Mouse (Mus musculus) stomach, embryonic 16.5 days (tissue): Measurements from ENCODE around the gene Ccm2. TPM values are rescaled to one million over a fixed set of nuclear protein-coding genes. Genes with fewer than 3 reads are reported as not detected.

Experiments used
- ATAC-seq: fragments of 200-750 bp; cut with Nextera tagmentation; 2 replicates; pipeline ENCODE4 v1.8.0; 2017; ENCODE audit warnings: moderate number of reproducible peaks, moderate TSS enrichment; ENCODE audit not compliant: insufficient read depth, low FRiP score
- H3K27ac ChIP-seq: fragments of 300-500 bp; sonication (generic); 2 replicates; pipeline ENCODE4 v1.5.1; 2014; ENCODE audit warnings: low read length
- H3K27me3 ChIP-seq: fragments of 300-500 bp; sonication (generic); 2 replicates; pipeline ENCODE4 v1.6.1; 2014; ENCODE audit warnings: low read length, control low read depth, mixed read lengths; ENCODE audit not compliant: control insufficient read depth, insufficient read depth
- H3K36me3 ChIP-seq: fragments of 300-500 bp; sonication (generic); 2 replicates; pipeline ENCODE4 v1.6.1; 2014; ENCODE audit warnings: low read length; ENCODE audit not compliant: control insufficient read depth, insufficient read depth
- H3K4me1 ChIP-seq: fragments of 300-500 bp; sonication (generic); 2 replicates; pipeline ENCODE4 v1.6.1; 2014; ENCODE audit warnings: low read length, control low read depth, mixed read lengths; ENCODE audit not compliant: control insufficient read depth, insufficient read depth
- H3K4me2 ChIP-seq: fragments of 300-500 bp; sonication (generic); 2 replicates; pipeline ENCODE4 v1.6.1; 2014; ENCODE audit warnings: low read depth, low read length, mixed read lengths
- H3K4me3 ChIP-seq: fragments of 300-500 bp; sonication (generic); replicated peaks from 2 replicates; pipeline ENCODE4 v1.5.1; 2014; ENCODE audit warnings: mild to moderate bottlenecking, low read length
- H3K9ac ChIP-seq: fragments of 300-500 bp; sonication (generic); 2 replicates; pipeline ENCODE4 v1.6.1; 2014; ENCODE audit warnings: low read length
- H3K9me3 ChIP-seq: fragments of 300-500 bp; sonication (generic); replicated peaks from 2 replicates; pipeline ENCODE4 v1.6.1; 2016; ENCODE audit warnings: low read length, control low read depth; ENCODE audit not compliant: control insufficient read depth
- WGBS: fragments of 180-500 bp; shearing (Covaris S2); extraction: QIAGEN DNeasy Blood & Tissue Kit; methylation state at CpG from one replicate; pipeline ENCODE4 v1.1.7; 2014; 5-methylcytosine and 5-hydroxymethylcytosine counted together
- polyA plus RNA-seq: library from polyadenylated mRNA; unstranded; fragments of >200 nt; fragmentation: Nextera tagmentation; extraction: Ambion mirVana; gene quantifications from 2 replicates; pipeline ENCODE4 v1.2.1, GENCODE M21; 2015

Gene Ccm2
- polyA plus RNA-seq, 1 experiment from 2014 or later: 66.5 TPM

DNA sequence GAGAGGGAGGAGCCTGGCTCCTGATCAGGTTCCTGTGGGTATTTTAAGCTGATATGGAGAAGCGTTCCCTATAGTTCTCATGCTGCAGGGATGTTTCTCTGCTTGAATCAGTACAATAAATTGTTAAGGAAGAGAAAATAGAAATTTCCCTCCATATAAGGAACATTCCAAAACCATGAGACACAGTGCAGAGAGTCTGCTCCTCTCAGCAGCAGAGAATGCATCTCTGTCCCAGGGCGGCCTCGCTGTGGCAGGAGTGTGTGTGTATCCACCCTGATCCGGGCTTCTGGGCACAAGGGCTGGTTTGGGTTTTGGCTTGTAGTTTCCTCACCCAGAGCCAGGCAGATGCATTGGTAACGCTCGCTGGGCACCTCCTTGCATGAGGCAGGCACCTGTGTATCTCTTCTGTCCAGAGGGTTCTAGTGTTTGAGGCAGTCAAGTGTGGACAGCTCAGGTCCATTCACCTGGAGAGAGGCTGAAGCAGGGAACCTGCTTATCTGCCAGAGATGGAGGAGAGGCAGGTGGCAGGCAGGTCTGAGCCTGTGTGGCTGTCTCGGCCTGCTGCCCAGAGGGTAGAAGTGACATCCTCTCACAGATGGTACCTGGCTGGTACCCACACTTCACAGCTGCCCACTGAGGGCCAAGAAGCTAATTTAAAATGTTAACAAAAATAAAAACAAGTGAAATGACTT, 40.7 kb downstream of the Ccm2 start:
- Histone ChIP-seq H3K4me3 (no peak overlapping the region), H3K4me2 (no peak overlapping the region), H3K9ac (no peak overlapping the region), H3K9me3 (no peaks in the 10 kb centered on the region), H3K36me3 (no peaks in the 10 kb centered on the region; the same call in 1 of the 2 replicates), H3K4me1 (no peaks in the 10 kb centered on the region; the same call in 1 of the 2 replicates), H3K27me3 (no peaks in the 10 kb centered on the region), H3K27ac (peak overlapping the region; percentile 64; the same call in 1 of the 2 replicates)
- ATAC-seq: peak; percentile 53; the same call in 1 of the 2 replicates
- WGBS: 82% methylated on average over 7 of the region's 7 CpGs

DNA sequence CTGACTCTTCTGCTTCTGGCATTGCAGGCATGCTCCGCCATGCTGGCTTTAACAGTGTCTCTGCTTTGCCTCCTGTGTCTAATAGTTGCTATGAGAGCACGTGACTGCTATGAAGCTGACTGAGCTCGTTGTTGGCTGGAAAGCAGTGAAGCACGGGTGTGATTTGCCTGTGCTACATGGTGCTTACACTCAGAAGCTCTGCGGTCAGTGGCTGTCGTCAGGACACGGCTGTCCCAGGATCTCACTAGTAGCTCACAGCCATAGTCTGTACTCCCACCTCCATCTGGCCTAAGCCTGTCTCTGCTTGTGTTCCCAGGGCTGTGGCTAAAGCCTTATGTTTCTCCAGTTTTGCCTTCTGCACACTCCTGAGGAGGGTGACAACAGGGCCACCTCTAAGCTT, 41.6 kb downstream of the Ccm2 start:
- no peaks in the 10 kb centered on the region for H3K9me3 ChIP-seq

DNA sequence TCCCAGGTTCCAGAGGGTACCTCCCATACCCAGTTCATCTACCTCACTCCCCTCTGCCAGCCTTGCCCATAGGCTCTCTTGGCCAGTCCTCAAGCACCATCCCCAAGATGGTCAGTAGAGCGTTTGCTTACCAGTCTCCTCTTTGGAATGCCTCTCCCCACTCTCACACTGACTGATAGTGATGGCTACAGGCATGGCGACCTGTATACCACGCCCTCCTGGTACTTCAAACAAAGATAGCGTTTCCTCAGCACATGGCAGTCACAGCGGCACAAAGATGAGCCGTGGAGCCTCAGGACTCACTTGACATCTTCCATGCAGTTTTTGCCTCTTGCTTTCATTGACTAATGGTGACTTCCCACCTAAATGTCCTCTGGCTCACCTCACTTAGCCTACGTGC, 43.2 kb downstream of the Ccm2 start:
- ATAC-seq: no peak
- WGBS: 75% methylated on average over 7 of the region's 7 CpGs
- Histone ChIP-seq H3K4me3 (no peak overlapping the region), H3K27ac (no peak overlapping the region), H3K27me3 (no peaks in the 10 kb centered on the region), H3K9ac (no peak overlapping the region), H3K4me2 (no peak overlapping the region), H3K9me3 (no peaks in the 10 kb centered on the region), H3K36me3 (peaks cover 13% of the 10 kb centered on the region; the same call in 1 of the 2 replicates), H3K4me1 (no peaks in the 10 kb centered on the region; the same call in 1 of the 2 replicates)

More for the DNA sequence above, 41.6 kb downstream of the Ccm2 start:
- Histone ChIP-seq H3K9ac (no peak overlapping the region), H3K4me1 (no peaks in the 10 kb centered on the region; the same call in 1 of the 2 replicates), H3K27ac (no peak overlapping the region), H3K27me3 (no peaks in the 10 kb centered on the region), H3K4me2 (no peak overlapping the region), H3K4me3 (no peak overlapping the region), H3K36me3 (peaks cover 4% of the 10 kb centered on the region; the same call in 1 of the 2 replicates)
- WGBS: 83% methylated on average over 7 of the region's 7 CpGs
- no peak; the same call in 1 of the 2 replicates for ATAC-seq

DNA sequence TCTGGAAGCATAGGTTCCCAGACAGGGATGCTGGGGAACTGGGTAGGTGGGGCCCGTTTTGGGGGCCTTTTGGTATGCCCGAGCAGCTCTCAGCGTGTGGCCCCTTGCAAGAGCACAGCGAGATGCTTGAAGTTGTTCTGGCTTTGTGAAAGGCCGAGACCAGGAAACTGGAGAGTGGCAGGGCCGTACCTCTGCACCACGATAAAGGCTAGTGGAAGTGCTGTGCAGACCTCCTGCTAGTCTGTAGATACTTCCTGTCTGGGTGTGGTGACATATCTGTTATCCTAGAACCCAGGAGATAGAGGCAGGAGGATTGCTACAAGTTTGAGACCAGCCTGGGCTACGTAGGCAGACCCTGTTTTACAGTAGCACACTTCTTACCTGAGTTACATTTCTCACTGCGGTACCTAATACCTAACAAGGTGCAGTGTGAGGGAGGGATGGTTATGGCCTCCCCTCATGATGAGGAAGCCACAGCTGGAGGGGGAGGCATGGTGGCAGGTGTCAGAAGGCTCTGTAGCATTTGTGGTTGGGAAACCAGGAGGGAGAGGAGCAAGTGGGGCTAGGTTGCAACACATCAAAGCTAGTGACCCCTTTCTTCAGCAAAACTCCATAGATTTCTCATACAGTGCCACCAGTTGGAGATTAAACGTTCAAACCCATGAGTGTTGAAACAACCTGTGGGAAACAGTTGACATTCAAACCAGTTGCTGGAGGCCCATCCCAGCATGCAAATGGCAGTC, 44.4 kb downstream of the Ccm2 start:
- no peaks in the 10 kb centered on the region for H3K9me3 ChIP-seq
- no peak for ATAC-seq
- 85% methylated on average over 10 of the region's 10 CpGs for WGBS
- no peak overlapping the region for H3K9ac ChIP-seq
- no peak overlapping the region for H3K4me3 ChIP-seq
- no peak overlapping the region for H3K4me2 ChIP-seq
- H3K36me3 ChIP-seq: peaks cover 13% of the 10 kb centered on the region; the same call in 1 of the 2 replicates
- no peak overlapping the region for H3K27ac ChIP-seq
- H3K4me1 ChIP-seq: no peaks in the 10 kb centered on the region; the same call in 1 of the 2 replicates
- no peaks in the 10 kb centered on the region for H3K27me3 ChIP-seq

GRCm38 (mm10) chr11:6593406-6593805, 46.7 kb downstream of the Ccm2 start:
- Histone ChIP-seq H3K27me3 (no peaks in the 10 kb centered on the region), H3K9ac (no peak overlapping the region; the same call in 1 of the 2 replicates), H3K4me3 (no peak overlapping the region), H3K9me3 (no peaks in the 10 kb centered on the region), H3K27ac (0 out of 2 replicates have a peak overlapping the region, but pooled peaks have one; percentile 43), H3K4me2 (no peak overlapping the region), H3K36me3 (peaks cover 21% of the 10 kb centered on the region), H3K4me1 (0 out of 2 replicates have a peak, but pooled peaks cover 3% of the 10 kb centered on the region)
- no peak for ATAC-seq
- 70% methylated on average over 11 of the region's 11 CpGs for WGBS

GRCm38 (mm10) chr11:6594845-6595244, 48.2 kb downstream of the Ccm2 start:
- Histone ChIP-seq H3K27me3 (no peaks in the 10 kb centered on the region), H3K4me1 (0 out of 2 replicates have a peak, but pooled peaks cover 4% of the 10 kb centered on the region), H3K9ac (no peak overlapping the region), H3K4me3 (no peak overlapping the region), H3K9me3 (no peaks in the 10 kb centered on the region), H3K27ac (peak overlapping the region; percentile 7; the same call in 1 of the 2 replicates), H3K4me2 (no peak overlapping the region), H3K36me3 (peaks cover 21% of the 10 kb centered on the region)
- no peak for ATAC-seq
- 76% methylated on average over 6 of the region's 6 CpGs for WGBS

DNA sequence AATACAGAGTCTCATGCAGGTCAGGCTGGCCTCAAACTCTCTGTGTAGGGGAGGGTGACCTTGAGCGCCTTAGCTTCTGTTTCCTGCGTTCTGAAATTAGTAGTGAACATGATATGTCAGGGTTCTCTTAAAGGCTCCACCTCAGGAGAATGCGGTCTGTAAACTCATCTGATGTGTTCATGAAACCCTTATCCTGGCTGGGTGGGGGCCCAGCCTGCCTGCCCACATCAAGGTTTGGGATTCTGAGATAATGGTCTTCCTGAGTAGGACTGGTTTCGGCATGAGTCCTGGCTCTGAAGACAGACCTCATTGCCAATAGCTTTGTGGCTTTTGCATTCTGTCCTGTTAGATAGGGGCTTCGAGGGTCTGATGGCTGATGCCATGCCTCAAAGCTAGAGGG, 48.7 kb downstream of the Ccm2 start:
- H3K9ac ChIP-seq: no peak overlapping the region
- peaks cover 21% of the 10 kb centered on the region for H3K36me3 ChIP-seq
- H3K4me3 ChIP-seq: no peak overlapping the region
- no peak overlapping the region for H3K4me2 ChIP-seq
- no peak overlapping the region; the same call in 1 of the 2 replicates for H3K27ac ChIP-seq
- H3K9me3 ChIP-seq: no peaks in the 10 kb centered on the region
- H3K27me3 ChIP-seq: no peaks in the 10 kb centered on the region
- 0 out of 2 replicates have a peak, but pooled peaks cover 4% of the 10 kb centered on the region for H3K4me1 ChIP-seq
- WGBS: 81% methylated on average over 5 of the region's 5 CpGs
- ATAC-seq: no peak

DNA sequence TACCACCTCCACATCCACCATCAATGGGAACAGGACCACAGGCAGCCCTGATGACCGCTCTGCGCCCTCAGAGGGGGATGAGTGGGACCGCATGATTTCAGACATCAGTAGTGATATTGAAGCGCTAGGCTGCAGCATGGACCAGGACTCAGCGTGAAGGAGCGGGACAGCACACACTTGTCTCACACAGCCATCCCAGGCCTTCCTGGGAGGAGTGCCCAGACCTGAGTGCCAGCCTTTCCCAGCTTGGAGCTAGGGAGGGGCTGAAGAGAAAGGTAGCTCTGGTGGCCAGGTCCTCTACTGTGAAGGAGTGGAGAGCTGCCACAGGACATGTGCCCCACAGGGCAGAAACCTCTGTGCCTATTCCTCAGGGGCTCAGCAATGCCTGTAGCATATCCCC, 49.5 kb downstream of the Ccm2 start:
- H3K4me2 ChIP-seq: no peak overlapping the region
- H3K36me3 ChIP-seq: peaks cover 21% of the 10 kb centered on the region
- ATAC-seq: no peak
- H3K9me3 ChIP-seq: no peaks in the 10 kb centered on the region
- no peaks in the 10 kb centered on the region for H3K27me3 ChIP-seq
- no peak overlapping the region for H3K27ac ChIP-seq
- 97% methylated on average over 6 of the region's 6 CpGs for WGBS
- 0 out of 2 replicates have a peak, but pooled peaks cover 4% of the 10 kb centered on the region for H3K4me1 ChIP-seq
- H3K4me3 ChIP-seq: no peak overlapping the region
- no peak overlapping the region for H3K9ac ChIP-seq

DNA sequence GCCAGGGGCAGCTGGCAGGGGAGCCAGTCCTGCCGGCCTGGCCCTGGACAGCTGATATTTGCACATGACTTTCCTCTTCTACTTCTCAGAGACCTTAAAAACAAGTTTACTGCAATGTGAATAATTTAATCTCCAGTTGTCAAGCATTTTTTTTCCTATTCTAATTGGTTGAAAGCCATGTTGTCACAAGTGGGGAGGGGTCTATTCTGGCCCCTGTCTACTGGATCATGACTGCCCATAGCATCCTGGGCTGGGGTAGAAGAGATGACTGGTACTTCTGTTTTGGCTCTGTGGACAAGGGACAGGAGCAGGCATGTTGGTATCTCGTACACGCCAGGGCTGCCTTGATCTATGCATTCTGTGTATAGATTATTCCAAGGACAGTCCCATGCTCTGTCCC, 49.9 kb downstream of the Ccm2 start:
- Histone ChIP-seq H3K4me1 (0 out of 2 replicates have a peak, but pooled peaks cover 4% of the 10 kb centered on the region), H3K36me3 (peaks cover 21% of the 10 kb centered on the region), H3K27ac (no peak overlapping the region), H3K4me3 (no peak overlapping the region), H3K4me2 (no peak overlapping the region), H3K27me3 (no peaks in the 10 kb centered on the region), H3K9ac (no peak overlapping the region), H3K9me3 (no peaks in the 10 kb centered on the region)
- no peak for ATAC-seq
- 85% methylated on average over 3 of the region's 3 CpGs for WGBS
